Mouse (Mus musculus) limb, embryonic 15.5 days (tissue): ENCODE measurements around the gene H2afy2. TPM values are rescaled to one million over a fixed set of nuclear protein-coding genes. Genes with fewer than 3 reads are reported as not detected.
A peak's percentile ranks its signal among the peaks of the same experiment; 100 is the strongest.

Source experiments
- ATAC-seq: fragments of 200-750 bp; cut with Nextera tagmentation; 2 replicates; pipeline ENCODE4 v1.8.0; 2017; ENCODE audit warnings: low read depth, moderate TSS enrichment; ENCODE audit not compliant: insufficient number of reproducible peaks, low FRiP score, low TSS enrichment
- H3K27ac ChIP-seq: fragments of 300-500 bp; sonication (generic); 2 replicates; pipeline ENCODE4 v1.5.1; 2015; ENCODE audit warnings: moderate library complexity, mild to moderate bottlenecking, inconsistent platforms
- H3K27me3 ChIP-seq: fragments of 300-500 bp; sonication (generic); 2 replicates; pipeline ENCODE4 v1.6.1; 2015; ENCODE audit warnings: inconsistent platforms
- H3K36me3 ChIP-seq: fragments of 300-500 bp; sonication (generic); 2 replicates; pipeline ENCODE4 v1.6.1; 2015; ENCODE audit warnings: inconsistent platforms
- H3K4me1 ChIP-seq: fragments of 300-500 bp; sonication (generic); 2 replicates; pipeline ENCODE4 v1.6.1; 2015; ENCODE audit warnings: inconsistent platforms
- H3K4me2 ChIP-seq: fragments of 300-500 bp; sonication (generic); 2 replicates; pipeline ENCODE4 v1.6.1; 2015; ENCODE audit warnings: mild to moderate bottlenecking, inconsistent platforms
- H3K4me3 ChIP-seq: fragments of 300-500 bp; sonication (generic); 2 replicates; pipeline ENCODE4 v1.5.1; 2015; ENCODE audit warnings: mild to moderate bottlenecking, inconsistent platforms
- H3K9ac ChIP-seq: fragments of 300-500 bp; sonication (generic); 2 replicates; pipeline ENCODE4 v1.6.1; 2015; ENCODE audit warnings: inconsistent platforms
- H3K9me3 ChIP-seq: fragments of 300-500 bp; sonication (generic); 2 replicates; pipeline ENCODE4 v1.6.1; 2016; ENCODE audit warnings: inconsistent platforms
- WGBS: fragments of 180-500 bp; shearing (Covaris S2); methylation state at CpG from one replicate; pipeline ENCODE4 v1.1.7; 2015; 5-methylcytosine and 5-hydroxymethylcytosine counted together
- polyA plus RNA-seq: library from polyadenylated mRNA; unstranded; fragments of >200 nt; fragmentation: Nextera tagmentation; extraction: Ambion mirVana; gene quantifications from 2 replicates; pipeline ENCODE4 v1.2.1, GENCODE M21; 2015

H2afy2 gene
- polyA plus RNA-seq, 1 experiment from 2014 or later = 144 TPM

GRCm38 (mm10) chr10:61781461-61782128 is 2.4 kb downstream of the H2afy2 start:
- Histone ChIP-seq H3K27ac (peak overlapping the region; percentile 96), H3K9ac (no peak overlapping the region), H3K9me3 (no peaks in the 10 kb centered on the region), H3K27me3 (no peaks in the 10 kb centered on the region), H3K4me3 (peak overlapping the region; percentile 75), H3K4me1 (peaks cover 18% of the 10 kb centered on the region), H3K36me3 (0 out of 2 replicates have a peak, but pooled peaks cover 5% of the 10 kb centered on the region), H3K4me2 (peak overlapping the region; percentile 80)
- ATAC-seq = no peak
- WGBS = 26% methylated on average over 8 of the region's 9 CpGs

GRCm38 (mm10) chr10:61766806-61767205 is 17.1 kb downstream of the H2afy2 start:
- no peaks in the 10 kb centered on the region for H3K27me3 ChIP-seq
- H3K4me1 ChIP-seq = peaks cover 6% of the 10 kb centered on the region; the same call in 1 of the 2 replicates
- H3K27ac ChIP-seq = no peak overlapping the region
- 48% methylated on average over 6 of the region's 6 CpGs for WGBS
- H3K4me3 ChIP-seq = no peak overlapping the region
- H3K36me3 ChIP-seq = no peaks in the 10 kb centered on the region
- H3K9ac ChIP-seq = no peak overlapping the region
- no peak overlapping the region for H3K4me2 ChIP-seq
- ATAC-seq = no peak
- no peaks in the 10 kb centered on the region for H3K9me3 ChIP-seq

GRCm38 (mm10) chr10:61765558-61765957 is 18.4 kb downstream of the H2afy2 start:
- H3K27ac ChIP-seq = no peak overlapping the region
- no peaks in the 10 kb centered on the region for H3K36me3 ChIP-seq
- no peak for ATAC-seq
- peaks cover 6% of the 10 kb centered on the region; the same call in 1 of the 2 replicates for H3K4me1 ChIP-seq
- no peak overlapping the region for H3K9ac ChIP-seq
- H3K27me3 ChIP-seq = no peaks in the 10 kb centered on the region
- no peaks in the 10 kb centered on the region for H3K9me3 ChIP-seq
- H3K4me3 ChIP-seq = no peak overlapping the region
- WGBS = 48% methylated on average over 5 of the region's 5 CpGs
- no peak overlapping the region for H3K4me2 ChIP-seq

- no peak overlapping the region for H3K27ac ChIP-seq
- no peaks in the 10 kb centered on the region for H3K9me3 ChIP-seq
- WGBS = 85% methylated on average over 8 of the region's 8 CpGs
- no peak overlapping the region for H3K9ac ChIP-seq
- no peaks in the 10 kb centered on the region for H3K36me3 ChIP-seq
- H3K27me3 ChIP-seq = no peaks in the 10 kb centered on the region
- ATAC-seq = no peak
- no peak overlapping the region for H3K4me2 ChIP-seq
- H3K4me3 ChIP-seq = no peak overlapping the region
- peaks cover 8% of the 10 kb centered on the region; the same call in 1 of the 2 replicates for H3K4me1 ChIP-seq
Observed at GRCm38 (mm10) chr10:61764689-61765088, 19.3 kb downstream of the H2afy2 start.

GRCm38 (mm10) chr10:61759869-61760268 is 24.1 kb downstream of the H2afy2 start:
- Histone ChIP-seq H3K27me3 (no peaks in the 10 kb centered on the region), H3K9me3 (no peaks in the 10 kb centered on the region), H3K36me3 (peaks cover 19% of the 10 kb centered on the region), H3K4me3 (no peak overlapping the region), H3K4me1 (peaks cover 8% of the 10 kb centered on the region), H3K27ac (peak overlapping the region; percentile 39; the same call in 1 of the 2 replicates), H3K9ac (no peak overlapping the region), H3K4me2 (no peak overlapping the region)
- ATAC-seq = peak; percentile 62
- 54% methylated on average over 6 of the region's 6 CpGs for WGBS

- no peak overlapping the region for H3K4me3 ChIP-seq
- H3K4me2 ChIP-seq = no peak overlapping the region
- H3K27me3 ChIP-seq = no peaks in the 10 kb centered on the region
- H3K9ac ChIP-seq = no peak overlapping the region
- H3K27ac ChIP-seq = peak overlapping the region; percentile 55; the same call in 1 of the 2 replicates
- peaks cover 25% of the 10 kb centered on the region for H3K36me3 ChIP-seq
- ATAC-seq = no peak
- H3K4me1 ChIP-seq = peaks cover 8% of the 10 kb centered on the region
- 93% methylated on average over 2 of the region's 2 CpGs for WGBS
- H3K9me3 ChIP-seq = no peaks in the 10 kb centered on the region
Observed at GRCm38 (mm10) chr10:61758904-61759303, 25.0 kb downstream of the H2afy2 start.

- 83% methylated on average over 14 of the region's 14 CpGs for WGBS
- H3K4me2 ChIP-seq = no peak overlapping the region
- H3K4me3 ChIP-seq = no peak overlapping the region
- no peak overlapping the region for H3K27ac ChIP-seq
- no peaks in the 10 kb centered on the region for H3K9me3 ChIP-seq
- peaks cover 8% of the 10 kb centered on the region for H3K4me1 ChIP-seq
- H3K9ac ChIP-seq = no peak overlapping the region
- H3K27me3 ChIP-seq = no peaks in the 10 kb centered on the region
- peaks cover 43% of the 10 kb centered on the region for H3K36me3 ChIP-seq
- no peak for ATAC-seq
Observed at GRCm38 (mm10) chr10:61757022-61757421, 26.9 kb downstream of the H2afy2 start.

- Histone ChIP-seq H3K27ac (no peak overlapping the region), H3K9me3 (no peaks in the 10 kb centered on the region), H3K9ac (no peak overlapping the region), H3K4me1 (peaks cover 6% of the 10 kb centered on the region), H3K36me3 (peaks cover 79% of the 10 kb centered on the region), H3K27me3 (no peaks in the 10 kb centered on the region), H3K4me2 (no peak overlapping the region), H3K4me3 (no peak overlapping the region)
- ATAC-seq = no peak
- WGBS = 97% methylated on average over 23 of the region's 23 CpGs
Observed at GRCm38 (mm10) chr10:61753071-61753470, 30.9 kb downstream of the H2afy2 start.

- Histone ChIP-seq H3K4me3 (no peak overlapping the region), H3K36me3 (peaks cover 86% of the 10 kb centered on the region), H3K27me3 (no peaks in the 10 kb centered on the region), H3K4me2 (no peak overlapping the region), H3K9me3 (no peaks in the 10 kb centered on the region), H3K4me1 (no peaks in the 10 kb centered on the region), H3K27ac (no peak overlapping the region), H3K9ac (no peak overlapping the region)
- WGBS = 84% methylated on average over 20 of the region's 20 CpGs
- ATAC-seq = no peak
Observed at GRCm38 (mm10) chr10:61751534-61752219, 32.3 kb downstream of the H2afy2 start.

GRCm38 (mm10) chr10:61750014-61750413 is 33.9 kb downstream of the H2afy2 start:
- Histone ChIP-seq H3K27me3 (no peaks in the 10 kb centered on the region), H3K4me1 (no peaks in the 10 kb centered on the region), H3K9ac (no peak overlapping the region), H3K36me3 (peaks cover 92% of the 10 kb centered on the region), H3K4me3 (no peak overlapping the region), H3K9me3 (no peaks in the 10 kb centered on the region), H3K27ac (no peak overlapping the region), H3K4me2 (no peak overlapping the region)
- ATAC-seq = no peak
- WGBS = 90% methylated on average over 9 of the region's 9 CpGs

- peaks cover 95% of the 10 kb centered on the region for H3K36me3 ChIP-seq
- H3K27me3 ChIP-seq = no peaks in the 10 kb centered on the region
- H3K27ac ChIP-seq = no peak overlapping the region
- 89% methylated on average over 13 of the region's 13 CpGs for WGBS
- no peaks in the 10 kb centered on the region for H3K9me3 ChIP-seq
- no peak overlapping the region for H3K4me3 ChIP-seq
- H3K4me1 ChIP-seq = no peaks in the 10 kb centered on the region
- no peak for ATAC-seq
- H3K9ac ChIP-seq = no peak overlapping the region
- H3K4me2 ChIP-seq = no peak overlapping the region
Observed at GRCm38 (mm10) chr10:61747302-61747701, 36.6 kb downstream of the H2afy2 start.

- H3K27ac ChIP-seq = no peak overlapping the region
- H3K4me2 ChIP-seq = no peak overlapping the region
- ATAC-seq = no peak
- H3K27me3 ChIP-seq = no peaks in the 10 kb centered on the region
- H3K4me1 ChIP-seq = no peaks in the 10 kb centered on the region
- no peaks in the 10 kb centered on the region for H3K9me3 ChIP-seq
- WGBS = 88% methylated on average over 4 of the region's 4 CpGs
- H3K36me3 ChIP-seq = peaks cover 95% of the 10 kb centered on the region
- no peak overlapping the region for H3K4me3 ChIP-seq
- no peak overlapping the region for H3K9ac ChIP-seq
Observed at GRCm38 (mm10) chr10:61745133-61745532, 38.8 kb downstream of the H2afy2 start.
